Mouse (Mus musculus): ENCODE data around the gene Srsf4.

GRCm38 (mm10) chr4:131848082-131848481 lies 25.3 kb upstream of the Srsf4 start:
- TF ChIP-seq TBP (conservative IDR thresholded peaks at IDR 0.05; ENCODE audit: low read depth, low read length) (no peak), POLR2A (IDR thresholded peaks at IDR 0.05; ENCODE audit: low read depth, low read length) (no peak), CTCF (conservative IDR thresholded peaks at IDR 0.05 in 1 of 2, IDR thresholded peaks at IDR 0.05 in 1 of 2; ENCODE audit: low read depth in 2 of 2, low read length in 2 of 2) (no peak), MYC (IDR thresholded peaks at IDR 0.05; ENCODE audit: low read depth, low read length) (no peak), EP300 (IDR thresholded peaks at IDR 0.05; ENCODE audit: low read length) (no peak), MEF2A (IDR thresholded peaks at IDR 0.05; ENCODE audit: borderline replicate concordance, low read depth, low read length) (no peak), JUN (IDR thresholded peaks at IDR 0.05; ENCODE audit: insufficient read depth, low read depth, low read length) (no peak)
